Mouse (Mus musculus): Measurements from ENCODE around the gene Leap2.
"Not testable (repeated sequence)": the region's sequence is repeated elsewhere in the genome, so short reads cannot be mapped to it uniquely, and the experiment has no call there.

The Leap2 gene

GRCm38 (mm10) chr11:53441921-53442320 lies 19.0 kb upstream of the Leap2 start:
- in situ Hi-C loops (cut with MboI): no loop called here

GRCm38 (mm10) chr11:53436338-53436737 lies 13.4 kb upstream of the Leap2 start:
- in situ Hi-C loops (cut with MboI): no loop called here

GRCm38 (mm10) chr11:53435504-53435903 lies 12.5 kb upstream of the Leap2 start:
- in situ Hi-C loops (cut with MboI): no loop called here

- in situ Hi-C loops (cut with MboI): no loop called here
Measured at GRCm38 (mm10) chr11:53433057-53433456, 10.1 kb upstream of the Leap2 start.

- in situ Hi-C loops (cut with MboI): no loop called here
Measured at GRCm38 (mm10) chr11:53431347-53432056, 8.5 kb upstream of the Leap2 start.

GRCm38 (mm10) chr11:53430670-53431346 lies 7.8 kb upstream of the Leap2 start, which contains the start of the genes Uqcrq and Gdf9:
Gene Uqcrq, minus strand, starts transcription at chr11:53430831.
Gene Gdf9, plus strand, starts transcription at chr11:53431023.
- in situ Hi-C loops (cut with MboI): no loop called here

GRCm38 (mm10) chr11:53430300-53430669 lies 7.3 kb upstream of the Leap2 start:
- in situ Hi-C loops (cut with MboI): no loop called here

GRCm38 (mm10) chr11:53429182-53429581 lies 6.2 kb upstream of the Leap2 start:
- in situ Hi-C loops (cut with MboI): no loop called here

- in situ Hi-C loops (cut with MboI): no loop called here
Measured at GRCm38 (mm10) chr11:53428716-53429057, 5.7 kb upstream of the Leap2 start.

GRCm38 (mm10) chr11:53427993-53428715 lies 5.2 kb upstream of the Leap2 start:
- in situ Hi-C loops (cut with MboI): no loop called here

GRCm38 (mm10) chr11:53426914-53427313 lies 3.9 kb upstream of the Leap2 start:
- in situ Hi-C loops (cut with MboI): not testable (repeated sequence)

GRCm38 (mm10) chr11:53425711-53426255 lies 2.8 kb upstream of the Leap2 start:
- in situ Hi-C loops (cut with MboI): no loop called here

- in situ Hi-C loops (cut with MboI): no loop called here
Measured at GRCm38 (mm10) chr11:53425251-53425650, 2.3 kb upstream of the Leap2 start.

GRCm38 (mm10) chr11:53424826-53425225 lies 1.9 kb upstream of the Leap2 start:
- in situ Hi-C loops (cut with MboI): no loop called here

- in situ Hi-C loops (cut with MboI): no loop called here
Measured at GRCm38 (mm10) chr11:53418048-53418447, 4.9 kb downstream of the Leap2 start.

- in situ Hi-C loops (cut with MboI): no loop called here
Measured at GRCm38 (mm10) chr11:53413871-53414270, 9.1 kb downstream of the Leap2 start.

GRCm38 (mm10) chr11:53411738-53412137 lies 11.2 kb downstream of the Leap2 start:
- in situ Hi-C loops (cut with MboI): no loop called here

GRCm38 (mm10) chr11:53403638-53404037 lies 19.3 kb downstream of the Leap2 start:
- in situ Hi-C loops (cut with MboI): no loop called here

GRCm38 (mm10) chr11:53393856-53394255 lies 29.1 kb downstream of the Leap2 start:
- in situ Hi-C loops (cut with MboI): no loop called here

GRCm38 (mm10) chr11:53383758-53384428 lies 39.1 kb downstream of the Leap2 start:
- in situ Hi-C loops (cut with MboI): no loop called here

GRCm38 (mm10) chr11:53378918-53379317 lies 44.1 kb downstream of the Leap2 start:
- in situ Hi-C loops (cut with MboI): no loop called here
